Mouse (Mus musculus): ENCODE data around the gene Slc17a8.

DNA sequence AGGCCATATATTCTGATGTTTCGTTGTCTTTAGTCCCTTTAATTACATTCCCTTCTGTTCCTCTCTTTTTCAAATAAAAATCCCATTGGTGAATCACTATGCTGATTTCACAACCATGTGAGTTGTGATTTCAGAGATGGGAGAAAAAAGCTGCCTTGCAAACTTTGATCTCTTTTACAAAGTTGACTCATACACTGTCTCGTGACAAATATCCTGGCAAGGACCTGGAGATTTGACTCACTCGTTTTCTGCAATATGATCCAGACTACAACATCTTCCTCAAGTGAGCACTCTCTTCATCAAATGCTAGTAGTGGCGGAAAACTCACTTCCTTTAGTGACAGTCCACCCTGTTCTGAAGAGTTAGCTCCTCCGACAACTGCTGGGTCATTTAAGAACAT is 21.7 kb downstream of the Slc17a8 start:
- TF ChIP-seq CTCF (IDR thresholded peaks at IDR 0.05; ENCODE audit: control insufficient read depth, insufficient read depth, insufficient replicate concordance, low read depth, low read length) (no peak), POLR2A (IDR thresholded peaks at IDR 0.05; ENCODE audit: control insufficient read depth, low read depth, low read length) (no peak)
